Mouse (Mus musculus) midbrain, embryonic 10.5 days (tissue): ENCODE results near the gene Trim60. TPM values are rescaled to one million over a fixed set of nuclear protein-coding genes. Genes with fewer than 3 reads are reported as not detected.

Source experiments
- DNase-seq: peaks from one replicate; pipeline ENCODE4 v3.0.0-alpha.2; 2017; ENCODE audit warnings: low spot score
- H3K27ac ChIP-seq: fragments of 300-500 bp; sonication (generic); replicated peaks from 2 replicates; pipeline ENCODE4 v1.5.1; 2016; ENCODE audit warnings: mild to moderate bottlenecking
- H3K27me3 ChIP-seq: fragments of 300-500 bp; sonication (generic); 2 replicates; pipeline ENCODE4 v1.6.1; 2016; ENCODE audit warnings: low read depth, mild to moderate bottlenecking; ENCODE audit not compliant: poor library complexity, severe bottlenecking
- H3K36me3 ChIP-seq: fragments of 300-500 bp; sonication (generic); 2 replicates; pipeline ENCODE4 v1.6.1; 2016; ENCODE audit warnings: mild to moderate bottlenecking, moderate library complexity
- H3K4me1 ChIP-seq: fragments of 300-500 bp; sonication (generic); 2 replicates; pipeline ENCODE4 v1.6.1; 2016
- H3K4me3 ChIP-seq: fragments of 300-500 bp; sonication (generic); 2 replicates; pipeline ENCODE4 v1.5.1; 2016; ENCODE audit warnings: mild to moderate bottlenecking, moderate library complexity
- H3K9me3 ChIP-seq: fragments of 300-500 bp; sonication (generic); replicated peaks from 2 replicates; pipeline ENCODE4 v1.6.1; 2016; ENCODE audit warnings: mild to moderate bottlenecking
- WGBS: fragments of 180-500 bp; shearing (Covaris S2); methylation state at CpG from one replicate; pipeline ENCODE4 v1.1.7; 2016; 5-methylcytosine and 5-hydroxymethylcytosine counted together
- polyA plus RNA-seq: library from polyadenylated mRNA; unstranded; fragments of >200 nt; fragmentation: Nextera tagmentation; extraction: Ambion mirVana; gene quantifications from 2 replicates; pipeline ENCODE4 v1.2.1, GENCODE M21; 2016

Trim60 gene
- polyA plus RNA-seq = not detected in 2 replicates

DNA sequence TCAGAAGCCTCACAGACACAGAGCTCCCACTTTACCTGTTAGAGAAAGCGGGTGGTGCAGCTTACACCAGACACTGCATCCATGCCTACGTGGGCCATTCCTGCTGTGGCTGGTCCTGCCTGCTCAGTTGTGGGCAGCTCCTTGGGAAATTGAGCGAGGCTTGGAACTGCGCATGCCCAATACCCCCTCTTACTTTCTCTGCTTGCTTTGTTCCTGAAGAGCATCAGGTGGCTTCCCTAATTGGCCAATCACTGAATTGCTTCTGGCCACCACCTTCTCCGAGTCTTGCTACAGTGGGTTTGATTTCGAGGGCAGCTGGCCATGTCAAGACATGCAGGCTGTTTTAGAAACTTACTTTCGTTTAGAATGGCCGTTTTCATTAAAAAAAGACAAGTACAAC, at the start of gene Trim60, which contains the start of gene Trim61:
Gene Trim60 (minus strand): TSS at position 162 of the 400 bp plus-strand sequence.
Gene Trim61 (minus strand): TSS at position 101 of the 400 bp plus-strand sequence.
- Histone ChIP-seq H3K27ac (no peak within 1 kb of the TSS), H3K27me3 (no peaks in the 10 kb centered on the region), H3K36me3 (no peaks in the 10 kb centered on the region), H3K4me3 (no peak within 1 kb of the TSS), H3K9me3 (no peaks in the 10 kb centered on the region; the same call in 1 of the 2 replicates), H3K4me1 (no peaks in the 10 kb centered on the region)
- DNase-seq = no peak
- WGBS = 90% methylated on average over 8 of the region's 8 CpGs

DNA sequence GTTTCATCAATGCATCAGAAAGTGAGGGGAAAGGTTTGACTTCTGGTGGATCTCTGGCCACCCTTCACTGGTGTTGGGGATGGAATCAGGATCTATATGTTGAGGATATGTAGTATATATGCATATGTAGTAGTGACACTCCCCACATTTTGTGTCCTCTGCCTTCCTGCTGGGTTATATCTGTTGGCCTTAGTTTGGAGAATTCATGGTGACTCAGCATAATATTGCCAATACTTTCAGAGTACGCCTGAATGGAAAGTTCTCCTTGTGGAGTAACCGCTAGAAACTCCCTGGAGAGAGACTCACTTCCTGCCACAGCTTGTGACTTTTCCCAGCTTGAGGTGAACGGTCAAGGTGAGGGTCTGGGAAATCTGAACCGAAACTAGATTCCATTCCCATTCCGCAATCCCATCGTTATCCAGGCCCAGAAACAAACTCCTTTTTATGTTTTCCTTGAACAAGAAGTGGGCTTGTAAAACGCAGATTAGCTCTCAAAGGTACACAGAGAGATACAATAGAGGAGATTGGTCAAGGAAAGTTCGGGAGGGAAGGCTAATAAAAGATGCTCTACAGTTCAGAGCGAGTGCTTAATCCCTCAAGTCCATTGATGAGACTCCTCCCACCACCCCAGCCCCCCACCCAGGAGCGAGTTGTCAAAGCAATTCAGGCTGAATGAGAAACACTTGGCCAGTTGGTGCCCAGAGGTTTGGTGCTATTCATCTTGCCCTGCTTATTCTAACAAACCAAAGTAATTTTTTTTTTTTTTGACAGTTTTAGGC, 49.5 kb upstream of the Trim60 start:
- H3K4me3 ChIP-seq = 0 out of 2 replicates have a peak overlapping the region, but pooled peaks have one; percentile 26
- peaks cover 15% of the 10 kb centered on the region for H3K27me3 ChIP-seq
- peaks cover 10% of the 10 kb centered on the region for H3K4me1 ChIP-seq
- H3K27ac ChIP-seq = no peak overlapping the region
- H3K9me3 ChIP-seq = no peaks in the 10 kb centered on the region
- no peaks in the 10 kb centered on the region for H3K36me3 ChIP-seq
- WGBS = 30% methylated on average over 10 of the region's 10 CpGs
- peak; percentile 34 for DNase-seq

DNA sequence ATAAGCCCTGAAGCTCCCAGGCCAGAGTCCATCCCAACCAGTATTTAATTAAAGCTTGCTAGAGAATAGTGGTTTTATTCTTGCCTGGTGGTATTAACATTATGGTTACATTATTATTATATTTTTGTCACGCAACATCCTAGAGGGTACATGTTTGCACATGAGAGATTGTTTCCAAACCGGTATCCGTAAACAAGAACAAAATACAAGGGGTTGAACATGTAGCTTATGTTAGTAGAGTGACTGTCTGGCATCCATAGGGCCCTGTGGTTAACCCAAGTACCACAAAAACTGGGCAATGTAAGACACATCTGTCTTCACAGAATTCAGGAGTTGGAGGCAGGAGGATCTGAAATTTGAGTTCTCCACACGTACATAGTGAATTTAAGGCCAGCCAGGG, 48.6 kb upstream of the Trim60 start:
- H3K9me3 ChIP-seq = no peaks in the 10 kb centered on the region
- H3K4me1 ChIP-seq = peaks cover 10% of the 10 kb centered on the region
- H3K4me3 ChIP-seq = no peak overlapping the region
- peaks cover 15% of the 10 kb centered on the region for H3K27me3 ChIP-seq
- no peak overlapping the region for H3K27ac ChIP-seq
- H3K36me3 ChIP-seq = no peaks in the 10 kb centered on the region
- DNase-seq = no peak
- WGBS = 85% methylated on average over 4 of the region's 4 CpGs

DNA sequence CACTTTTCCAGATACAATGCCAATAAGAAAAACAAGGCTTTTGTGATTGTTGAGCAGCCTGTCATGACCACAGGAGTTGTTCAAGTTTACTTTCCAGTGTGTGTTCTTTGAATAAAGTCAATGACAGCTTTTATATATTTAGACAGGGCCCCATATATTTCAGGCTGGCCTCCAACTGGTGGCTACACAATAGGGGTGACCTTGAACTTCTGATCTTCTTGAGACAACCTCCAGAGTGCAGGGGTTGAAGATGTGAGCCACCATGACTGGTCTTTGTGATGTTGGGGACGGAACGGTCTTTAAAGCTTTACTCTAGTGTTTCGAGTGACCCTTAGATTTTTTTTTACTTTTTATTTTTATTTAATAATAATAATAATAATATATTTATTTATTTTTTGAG, 47.2 kb upstream of the Trim60 start:
- DNase-seq = no peak
- WGBS = 95% methylated on average over 3 of the region's 3 CpGs
- Histone ChIP-seq H3K4me1 (peaks cover 10% of the 10 kb centered on the region), H3K27ac (no peak overlapping the region), H3K9me3 (no peaks in the 10 kb centered on the region), H3K27me3 (peaks cover 15% of the 10 kb centered on the region), H3K4me3 (no peak overlapping the region), H3K36me3 (no peaks in the 10 kb centered on the region)

DNA sequence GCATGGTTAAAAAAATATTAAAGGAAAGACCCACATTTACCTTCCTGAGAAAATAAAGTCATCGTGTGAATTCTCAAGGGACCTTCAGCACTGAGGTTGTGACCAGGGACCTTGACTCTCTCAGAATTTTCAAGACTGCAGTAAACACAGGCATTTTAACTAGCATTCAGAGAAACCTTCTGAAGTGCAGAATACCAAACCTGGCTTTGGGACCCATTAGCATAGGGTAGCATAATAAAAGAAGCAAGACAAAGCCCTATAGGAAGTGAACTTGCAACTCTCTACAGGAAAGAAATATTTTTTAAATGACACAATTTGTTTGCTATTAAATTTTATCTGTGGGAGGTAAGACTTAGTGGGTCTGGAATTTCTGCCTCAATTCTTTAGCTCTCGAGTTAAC, 45.7 kb upstream of the Trim60 start:
- no peak for DNase-seq
- H3K36me3 ChIP-seq = no peaks in the 10 kb centered on the region
- H3K4me3 ChIP-seq = no peak overlapping the region
- H3K9me3 ChIP-seq = no peaks in the 10 kb centered on the region
- H3K27ac ChIP-seq = no peak overlapping the region
- H3K27me3 ChIP-seq = peaks cover 15% of the 10 kb centered on the region
- WGBS = 75% methylated on average over 2 of the region's 2 CpGs
- peaks cover 10% of the 10 kb centered on the region for H3K4me1 ChIP-seq

DNA sequence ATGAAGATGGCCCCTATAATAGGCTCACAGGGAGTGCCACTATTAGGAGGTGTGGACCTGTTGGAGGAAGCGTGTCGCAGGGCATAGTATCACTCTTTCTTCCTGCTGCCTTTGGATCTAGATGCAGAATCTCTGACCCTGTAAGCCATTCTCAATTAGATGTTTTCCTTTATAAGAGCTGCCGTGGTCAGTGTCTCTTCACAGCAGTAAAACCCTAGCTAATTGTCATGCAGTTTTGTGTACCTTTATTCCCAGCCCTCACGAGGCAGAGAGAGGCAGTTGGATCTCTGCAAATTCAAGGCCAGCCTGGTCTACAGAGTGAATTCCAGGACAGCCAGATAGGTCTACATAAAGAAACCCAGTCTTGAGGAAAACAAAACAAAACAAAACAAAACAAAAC, 43.8 kb upstream of the Trim60 start:
- peaks cover 13% of the 10 kb centered on the region for H3K27me3 ChIP-seq
- DNase-seq = no peak
- H3K4me3 ChIP-seq = no peak overlapping the region
- no peaks in the 10 kb centered on the region for H3K36me3 ChIP-seq
- WGBS = 76% methylated on average over 4 of the region's 4 CpGs
- H3K27ac ChIP-seq = no peak overlapping the region
- H3K9me3 ChIP-seq = no peaks in the 10 kb centered on the region
- H3K4me1 ChIP-seq = no peaks in the 10 kb centered on the region

DNA sequence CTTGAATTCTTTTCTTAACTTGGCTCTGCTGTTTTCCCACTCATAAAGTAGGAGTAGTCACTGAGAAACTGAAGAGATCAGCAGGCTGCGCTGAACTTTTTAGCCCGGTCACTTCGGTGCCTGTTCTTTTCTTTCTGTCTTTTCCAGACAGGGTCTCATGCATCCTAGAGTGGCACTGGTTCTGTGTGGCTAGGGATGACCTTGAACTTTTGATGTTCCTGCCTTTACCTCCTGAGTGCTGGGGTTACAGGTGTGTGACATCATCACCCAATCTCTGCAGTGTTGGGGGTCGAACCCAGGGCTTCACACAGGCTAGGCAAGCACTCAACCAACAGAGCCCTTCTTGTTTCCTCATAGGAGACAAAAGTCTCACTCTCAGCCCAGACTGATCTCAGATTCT, 38.3 kb upstream of the Trim60 start:
- Histone ChIP-seq H3K4me3 (no peak overlapping the region), H3K9me3 (no peaks in the 10 kb centered on the region), H3K4me1 (no peaks in the 10 kb centered on the region), H3K36me3 (no peaks in the 10 kb centered on the region), H3K27me3 (no peaks in the 10 kb centered on the region), H3K27ac (no peak overlapping the region)
- DNase-seq = no peak
- 87% methylated on average over 4 of the region's 4 CpGs for WGBS

DNA sequence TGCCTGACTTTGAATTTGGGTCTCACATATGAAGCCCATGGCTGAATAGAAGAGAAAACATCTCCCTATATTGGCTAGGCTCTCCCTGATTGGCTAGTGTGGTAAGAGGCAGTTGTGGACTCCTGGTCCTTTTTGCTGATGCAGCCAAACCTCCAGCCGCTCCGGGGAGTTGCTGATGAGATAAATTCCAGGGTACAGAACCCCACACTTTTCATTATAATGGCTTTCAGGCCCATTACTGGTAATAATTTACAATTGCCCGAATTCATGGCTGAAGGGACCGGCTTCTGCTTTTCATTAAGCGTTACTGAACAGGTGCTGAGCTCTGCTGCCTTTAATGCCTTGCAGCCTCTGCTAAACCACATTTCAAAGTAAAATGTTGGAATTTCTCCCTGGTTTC, 35.6 kb upstream of the Trim60 start:
- no peaks in the 10 kb centered on the region for H3K27me3 ChIP-seq
- no peaks in the 10 kb centered on the region for H3K4me1 ChIP-seq
- no peaks in the 10 kb centered on the region for H3K9me3 ChIP-seq
- H3K4me3 ChIP-seq = no peak overlapping the region
- WGBS = 83% methylated on average over 5 of the region's 5 CpGs
- H3K36me3 ChIP-seq = no peaks in the 10 kb centered on the region
- no peak for DNase-seq
- H3K27ac ChIP-seq = no peak overlapping the region

DNA sequence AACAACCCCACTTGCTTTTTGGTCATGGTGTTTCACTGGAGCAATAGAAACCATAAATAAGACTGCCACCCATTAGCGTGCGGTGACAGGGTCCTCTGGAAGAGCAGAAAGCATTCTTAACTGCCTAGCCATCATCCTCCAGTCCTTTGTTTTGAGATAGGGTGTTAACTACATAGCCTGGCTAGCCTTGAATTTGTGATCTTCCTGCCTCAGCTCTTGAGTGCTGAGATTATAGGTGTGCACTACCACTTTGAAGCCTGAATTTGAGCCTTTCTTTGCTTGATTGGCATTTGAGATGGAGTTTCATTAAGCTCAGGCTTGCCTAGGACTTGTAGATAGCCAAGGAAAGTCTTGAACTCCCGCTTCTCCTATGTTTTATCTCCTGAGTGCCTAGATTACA, 35.2 kb upstream of the Trim60 start:
- no peak overlapping the region for H3K4me3 ChIP-seq
- no peaks in the 10 kb centered on the region for H3K4me1 ChIP-seq
- DNase-seq = no peak
- no peak overlapping the region for H3K27ac ChIP-seq
- H3K9me3 ChIP-seq = no peaks in the 10 kb centered on the region
- H3K27me3 ChIP-seq = no peaks in the 10 kb centered on the region
- H3K36me3 ChIP-seq = no peaks in the 10 kb centered on the region
- 93% methylated on average over 3 of the region's 3 CpGs for WGBS

DNA sequence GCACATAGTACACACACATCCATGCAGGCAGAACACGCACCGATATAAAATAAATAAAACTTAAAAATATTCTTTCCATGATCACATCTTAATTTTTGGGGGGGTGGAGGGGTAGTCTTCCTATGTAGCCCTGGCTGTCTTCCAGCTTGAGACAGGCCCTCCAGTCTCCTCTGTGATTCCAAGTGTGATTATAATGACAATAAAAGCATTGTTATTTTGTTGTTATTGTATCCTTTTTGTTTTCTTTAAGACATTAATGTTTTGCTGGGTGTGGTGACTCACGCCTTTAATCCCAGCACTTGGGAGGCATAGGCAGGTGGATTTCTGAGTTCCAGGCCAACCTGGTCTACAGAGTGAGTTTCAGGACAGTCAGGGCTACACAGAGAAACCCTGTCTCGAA, 29.4 kb upstream of the Trim60 start:
- no peaks in the 10 kb centered on the region for H3K9me3 ChIP-seq
- no peak for DNase-seq
- H3K4me1 ChIP-seq = peaks cover 9% of the 10 kb centered on the region
- H3K27ac ChIP-seq = no peak overlapping the region
- no peaks in the 10 kb centered on the region for H3K27me3 ChIP-seq
- no peak overlapping the region for H3K4me3 ChIP-seq
- WGBS = 86% methylated on average over 4 of the region's 4 CpGs
- H3K36me3 ChIP-seq = no peaks in the 10 kb centered on the region

DNA sequence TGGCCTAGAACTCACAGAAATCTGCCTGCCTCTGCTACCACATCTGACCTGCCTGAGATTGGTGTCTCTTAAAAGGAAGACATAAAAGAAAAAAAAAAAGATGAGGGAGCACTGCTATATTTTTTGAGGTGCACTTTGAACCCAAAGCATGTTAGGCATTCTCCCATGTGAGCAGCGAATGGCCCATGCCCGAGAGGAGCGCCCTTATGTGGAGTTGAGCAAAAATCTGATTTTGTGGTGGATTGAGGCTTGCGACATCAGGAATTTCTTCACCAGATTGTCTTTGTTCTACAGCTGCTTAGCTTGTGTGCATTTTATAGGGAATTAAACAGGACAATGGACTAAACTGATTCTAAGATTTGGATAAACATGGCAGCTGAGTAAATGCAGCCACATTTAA, 28.8 kb upstream of the Trim60 start:
- no peak for DNase-seq

DNA sequence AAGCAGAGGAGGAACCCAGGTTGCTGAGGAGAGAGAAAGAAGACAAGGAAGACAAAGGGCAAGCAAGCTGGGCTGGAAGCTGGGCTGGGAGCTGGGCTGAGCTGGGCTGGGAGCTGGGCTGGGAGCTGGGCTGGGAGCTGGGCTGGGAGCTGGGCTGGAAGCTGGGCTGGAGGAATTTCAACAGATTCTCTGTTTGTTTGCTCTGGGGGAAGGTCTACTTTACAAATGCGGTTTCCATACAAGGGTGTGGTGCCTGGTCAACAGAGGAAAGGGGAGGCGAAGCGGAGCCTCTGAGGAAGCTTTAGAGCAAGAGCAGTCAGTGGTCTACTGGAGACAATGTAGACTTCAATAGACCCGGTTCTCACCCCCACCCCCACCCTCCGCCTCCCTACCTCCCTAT, 28.2 kb upstream of the Trim60 start:
- Histone ChIP-seq H3K9me3 (no peaks in the 10 kb centered on the region), H3K36me3 (no peaks in the 10 kb centered on the region), H3K27me3 (no peaks in the 10 kb centered on the region), H3K4me1 (peaks cover 9% of the 10 kb centered on the region), H3K27ac (peak overlapping the region; percentile 77), H3K4me3 (0 out of 2 replicates have a peak overlapping the region, but pooled peaks have one; percentile 20)
- DNase-seq = peak; percentile 31
- 22% methylated on average over 5 of the region's 5 CpGs for WGBS

More for the DNA sequence above, 28.8 kb upstream of the Trim60 start:
- Histone ChIP-seq H3K36me3 (no peaks in the 10 kb centered on the region), H3K4me3 (no peak overlapping the region), H3K4me1 (peaks cover 9% of the 10 kb centered on the region), H3K9me3 (no peaks in the 10 kb centered on the region), H3K27ac (no peak overlapping the region), H3K27me3 (no peaks in the 10 kb centered on the region)
- WGBS = 95% methylated on average over 4 of the region's 4 CpGs

DNA sequence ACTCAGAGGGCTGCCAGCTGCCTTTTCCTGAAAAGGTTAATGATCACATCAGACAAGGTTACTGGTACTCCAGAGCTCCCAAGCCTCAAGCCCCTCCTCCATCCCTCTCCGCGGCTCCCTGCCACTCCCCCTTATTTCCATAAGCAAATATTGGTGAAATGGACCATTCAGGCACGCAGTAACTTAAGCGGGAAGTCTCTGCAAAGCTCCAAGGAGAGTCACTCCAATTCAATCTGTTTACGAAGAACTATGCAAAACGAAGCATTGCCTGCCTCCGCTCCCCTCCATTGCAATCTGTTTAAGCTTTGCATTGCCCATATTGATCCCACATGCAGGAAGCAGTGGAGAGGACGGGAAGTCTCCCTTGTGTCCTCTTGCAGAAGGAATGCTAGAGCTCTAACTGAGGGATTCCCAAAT, 18.7 kb upstream of the Trim60 start, which contains the start of gene Apela:
Gene Apela (minus strand): TSS at position 220 of the 417 bp plus-strand sequence.
- Histone ChIP-seq H3K36me3 (no peaks in the 10 kb centered on the region), H3K4me1 (peaks cover 39% of the 10 kb centered on the region), H3K27ac (peak within 1 kb of the TSS; percentile 42; the same call in 1 of the 2 replicates), H3K4me3 (peak within 1 kb of the TSS; percentile 49), H3K27me3 (peaks cover 17% of the 10 kb centered on the region), H3K9me3 (0 out of 2 replicates have a peak, but pooled peaks cover 2% of the 10 kb centered on the region)
- WGBS = 0% methylated on average over 8 of the region's 8 CpGs
- DNase-seq = peak; percentile 65
